Mouse (Mus musculus): ENCODE results near the gene Btbd9. TPM values are rescaled to one million over a fixed set of nuclear protein-coding genes. Genes with fewer than 3 reads are reported as not detected.

Btbd9 gene
- total and polyA plus RNA-seq, 2 experiments: 12.7 to 12.8 TPM

DNA sequence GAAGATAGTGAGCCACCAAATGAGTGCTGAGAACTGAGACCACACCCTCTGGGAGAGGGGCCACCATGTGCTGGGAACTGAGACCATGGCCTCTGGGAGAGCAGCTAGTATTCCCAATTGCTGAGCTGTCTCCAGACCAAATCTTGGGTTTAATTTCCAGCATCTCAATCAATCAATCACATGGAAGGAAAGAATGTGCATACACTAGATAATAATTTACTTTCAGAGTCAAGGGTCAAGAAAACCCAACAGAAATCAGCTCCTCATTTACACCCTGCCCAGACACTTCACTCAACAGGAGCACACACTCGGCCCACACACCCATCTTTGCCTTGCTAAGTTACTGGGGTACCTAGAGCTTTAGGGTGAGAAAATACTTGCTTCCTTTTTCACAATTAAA lies 220.9 kb downstream of the Btbd9 start:
- WGBS: 50% methylated on average over 1 of the region's 1 CpGs

DNA sequence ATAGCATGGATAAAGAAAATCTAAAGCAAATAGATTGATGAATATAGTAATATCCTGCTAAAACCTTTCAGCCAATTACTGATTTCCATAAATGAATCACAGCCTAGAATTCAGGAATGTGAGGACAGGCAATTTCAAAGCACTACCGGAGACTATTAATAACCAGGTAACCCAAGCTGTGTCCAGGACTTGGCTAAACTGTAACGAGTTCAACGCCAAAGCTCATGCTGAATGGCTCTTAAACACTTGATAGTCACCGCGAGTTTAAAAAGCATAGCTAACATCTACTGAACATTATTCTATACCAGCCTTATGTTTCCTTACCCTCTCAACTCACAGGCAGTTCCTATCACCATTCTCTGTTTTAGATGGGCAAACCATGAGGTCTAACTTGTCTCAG lies 221.9 kb downstream of the Btbd9 start:
- no peak for DNase-seq (ENCODE audit: extremely low read depth, low read depth, low spot score)
- TF ChIP-seq POLR2A (IDR thresholded peaks at IDR 0.05; ENCODE audit: extremely low read depth, insufficient read depth, low read length) (no peak), CTCF (IDR thresholded peaks at IDR 0.05; ENCODE audit: low read depth, low read length) (no peak)
- H3K27ac ChIP-seq (replicated peaks; ENCODE audit: insufficient read depth, low read depth, low read length): no peak overlapping the region
- H3K9ac ChIP-seq (ENCODE audit: low read depth, low read length): no peak overlapping the region
- no peaks in the 10 kb centered on the region; the same call in 1 of the 2 replicates for H3K79me2 ChIP-seq (ENCODE audit: control insufficient read depth, insufficient read depth, low read length)
- H3K4me1 ChIP-seq (ENCODE audit: control insufficient read depth, insufficient read depth, low read length): 0 out of 2 replicates have a peak, but pooled peaks cover 1% of the 10 kb centered on the region
- whole genome bisulfite sequencing: 94% methylated on average over 5 of the region's 5 CpGs
- no peak overlapping the region for H3K4me3 ChIP-seq (ENCODE audit: insufficient read depth, low read depth, low read length)
- H3K36me3 ChIP-seq (ENCODE audit: control insufficient read depth, insufficient read depth, low read length): no peaks in the 10 kb centered on the region
- no peaks in the 10 kb centered on the region for H3K27me3 ChIP-seq (ENCODE audit: control insufficient read depth, insufficient read depth, low read length)

More for the DNA sequence above, 220.9 kb downstream of the Btbd9 start:
- Histone ChIP-seq H3K27ac (replicated peaks; ENCODE audit: insufficient read depth, low read depth, low read length) (no peak overlapping the region), H3K79me2 (ENCODE audit: control insufficient read depth, insufficient read depth, low read length) (no peaks in the 10 kb centered on the region; the same call in 1 of the 2 replicates), H3K4me3 (ENCODE audit: insufficient read depth, low read depth, low read length) (no peak overlapping the region), H3K27me3 (ENCODE audit: control insufficient read depth, insufficient read depth, low read length) (no peaks in the 10 kb centered on the region), H3K4me1 (ENCODE audit: control insufficient read depth, insufficient read depth, low read length) (peaks cover 5% of the 10 kb centered on the region), H3K9ac (ENCODE audit: low read depth, low read length) (no peak overlapping the region), H3K36me3 (ENCODE audit: control insufficient read depth, insufficient read depth, low read length) (no peaks in the 10 kb centered on the region)
- DNase-seq (ENCODE audit: extremely low read depth, low read depth, low spot score): peak; percentile 19
- TF ChIP-seq CTCF (IDR thresholded peaks at IDR 0.05; ENCODE audit: low read depth, low read length) (no peak), POLR2A (IDR thresholded peaks at IDR 0.05; ENCODE audit: extremely low read depth, insufficient read depth, low read length) (no peak)

DNA sequence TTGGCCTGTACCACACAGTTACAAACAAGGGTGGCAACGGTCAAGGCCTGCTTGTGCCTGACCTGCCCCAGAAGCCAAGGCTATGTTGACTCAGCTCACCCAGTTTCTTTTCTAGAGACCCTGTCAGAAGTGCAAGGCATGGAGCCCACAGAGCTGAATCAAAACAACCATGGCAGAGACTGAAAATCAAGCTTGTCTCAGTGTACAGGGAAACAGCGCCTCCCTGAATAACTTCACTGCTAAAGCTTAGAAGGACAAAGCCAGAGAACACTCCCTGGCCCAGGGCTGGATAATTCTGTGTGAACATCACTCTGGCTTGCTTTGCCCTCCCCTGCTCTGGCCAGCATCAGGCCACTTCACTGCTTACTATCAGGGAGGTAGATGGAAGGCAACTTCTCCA lies 228.3 kb downstream of the Btbd9 start:
- 0 out of 2 replicates have a peak, but pooled peaks cover 3% of the 10 kb centered on the region for H3K4me1 ChIP-seq (ENCODE audit: control insufficient read depth, insufficient read depth, low read length)
- no peak overlapping the region for H3K4me3 ChIP-seq (ENCODE audit: insufficient read depth, low read depth, low read length)
- WGBS: 66% methylated on average over 2 of the region's 2 CpGs
- H3K9ac ChIP-seq (ENCODE audit: low read depth, low read length): no peak overlapping the region
- no peak overlapping the region for H3K27ac ChIP-seq (replicated peaks; ENCODE audit: insufficient read depth, low read depth, low read length)
- TF ChIP-seq POLR2A (IDR thresholded peaks at IDR 0.05; ENCODE audit: extremely low read depth, insufficient read depth, low read length) (no peak), CTCF (IDR thresholded peaks at IDR 0.05; ENCODE audit: low read depth, low read length) (no peak)
- no peak for DNase-seq (ENCODE audit: extremely low read depth, low read depth, low spot score)
- H3K79me2 ChIP-seq (ENCODE audit: control insufficient read depth, insufficient read depth, low read length): no peaks in the 10 kb centered on the region
- H3K36me3 ChIP-seq (ENCODE audit: control insufficient read depth, insufficient read depth, low read length): no peaks in the 10 kb centered on the region
- H3K27me3 ChIP-seq (ENCODE audit: control insufficient read depth, insufficient read depth, low read length): no peaks in the 10 kb centered on the region

DNA sequence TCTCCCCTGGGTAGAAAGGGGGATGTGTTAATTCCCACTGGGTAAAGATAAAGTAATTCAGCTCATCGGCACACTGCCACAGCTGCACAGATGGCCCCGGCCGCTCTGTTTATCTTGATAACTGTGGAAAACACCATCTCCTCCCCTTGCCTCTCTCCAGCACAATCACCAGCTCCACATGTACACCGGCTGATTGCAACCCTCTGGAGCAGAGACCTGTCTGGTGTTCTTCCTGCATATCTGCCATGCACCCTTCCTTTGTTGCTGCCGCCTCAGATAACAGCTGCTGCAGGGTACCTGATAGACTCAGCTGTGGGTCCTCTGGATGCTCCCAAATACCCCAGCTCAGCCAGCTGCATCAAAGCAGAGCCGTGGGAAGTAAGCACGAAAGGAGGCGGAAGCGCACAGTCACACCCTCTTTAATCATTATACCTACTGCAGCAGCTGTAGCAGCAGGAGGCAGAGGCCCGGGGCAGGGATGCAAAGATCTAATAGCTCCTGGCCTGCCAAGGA lies 229.1 kb downstream of the Btbd9 start:
- 43% methylated on average over 10 of the region's 10 CpGs for whole genome bisulfite sequencing
- H3K9ac ChIP-seq (ENCODE audit: low read depth, low read length): no peak overlapping the region
- no peak for DNase-seq (ENCODE audit: extremely low read depth, low read depth, low spot score)
- no peak overlapping the region for H3K4me3 ChIP-seq (ENCODE audit: insufficient read depth, low read depth, low read length)
- TF ChIP-seq CTCF (IDR thresholded peaks at IDR 0.05; ENCODE audit: low read depth, low read length) (no peak), POLR2A (IDR thresholded peaks at IDR 0.05; ENCODE audit: extremely low read depth, insufficient read depth, low read length) (no peak)
- H3K27me3 ChIP-seq (ENCODE audit: control insufficient read depth, insufficient read depth, low read length): no peaks in the 10 kb centered on the region
- H3K4me1 ChIP-seq (ENCODE audit: control insufficient read depth, insufficient read depth, low read length): 0 out of 2 replicates have a peak, but pooled peaks cover 3% of the 10 kb centered on the region
- no peaks in the 10 kb centered on the region for H3K36me3 ChIP-seq (ENCODE audit: control insufficient read depth, insufficient read depth, low read length)
- H3K79me2 ChIP-seq (ENCODE audit: control insufficient read depth, insufficient read depth, low read length): no peaks in the 10 kb centered on the region
- H3K27ac ChIP-seq (replicated peaks; ENCODE audit: insufficient read depth, low read depth, low read length): no peak overlapping the region

DNA sequence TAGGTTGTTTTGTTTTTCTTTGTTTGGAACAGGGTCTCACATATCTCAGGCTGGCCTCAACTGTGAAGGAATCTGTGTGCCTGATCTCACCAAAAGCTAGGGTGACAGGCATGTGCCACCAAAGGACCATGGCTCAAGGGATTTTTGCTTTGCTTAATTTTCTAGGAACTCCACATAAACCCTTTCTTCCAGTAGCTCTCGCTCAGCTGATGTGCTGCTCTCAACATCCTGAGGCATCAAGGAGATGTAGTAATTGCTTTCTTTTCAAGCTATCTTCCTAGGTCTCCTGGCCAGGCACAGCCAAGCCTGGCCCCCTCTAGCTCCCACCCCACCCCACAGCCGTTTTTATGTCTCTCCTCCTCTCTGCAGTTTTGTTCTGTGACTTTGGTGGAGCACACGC lies 231.3 kb downstream of the Btbd9 start:
- no peaks in the 10 kb centered on the region for H3K27me3 ChIP-seq (ENCODE audit: control insufficient read depth, insufficient read depth, low read length)
- H3K79me2 ChIP-seq (ENCODE audit: control insufficient read depth, insufficient read depth, low read length): no peaks in the 10 kb centered on the region
- no peak for DNase-seq (ENCODE audit: extremely low read depth, low read depth, low spot score)
- no peak overlapping the region for H3K4me3 ChIP-seq (ENCODE audit: insufficient read depth, low read depth, low read length)
- H3K27ac ChIP-seq (replicated peaks; ENCODE audit: insufficient read depth, low read depth, low read length): no peak overlapping the region
- WGBS: 86% methylated on average over 3 of the region's 3 CpGs
- TF ChIP-seq CTCF (IDR thresholded peaks at IDR 0.05; ENCODE audit: low read depth, low read length) (no peak), POLR2A (IDR thresholded peaks at IDR 0.05; ENCODE audit: extremely low read depth, insufficient read depth, low read length) (no peak)
- no peaks in the 10 kb centered on the region for H3K36me3 ChIP-seq (ENCODE audit: control insufficient read depth, insufficient read depth, low read length)
- H3K4me1 ChIP-seq (ENCODE audit: control insufficient read depth, insufficient read depth, low read length): peaks cover 5% of the 10 kb centered on the region; the same call in 1 of the 2 replicates
- no peak overlapping the region for H3K9ac ChIP-seq (ENCODE audit: low read depth, low read length)

DNA sequence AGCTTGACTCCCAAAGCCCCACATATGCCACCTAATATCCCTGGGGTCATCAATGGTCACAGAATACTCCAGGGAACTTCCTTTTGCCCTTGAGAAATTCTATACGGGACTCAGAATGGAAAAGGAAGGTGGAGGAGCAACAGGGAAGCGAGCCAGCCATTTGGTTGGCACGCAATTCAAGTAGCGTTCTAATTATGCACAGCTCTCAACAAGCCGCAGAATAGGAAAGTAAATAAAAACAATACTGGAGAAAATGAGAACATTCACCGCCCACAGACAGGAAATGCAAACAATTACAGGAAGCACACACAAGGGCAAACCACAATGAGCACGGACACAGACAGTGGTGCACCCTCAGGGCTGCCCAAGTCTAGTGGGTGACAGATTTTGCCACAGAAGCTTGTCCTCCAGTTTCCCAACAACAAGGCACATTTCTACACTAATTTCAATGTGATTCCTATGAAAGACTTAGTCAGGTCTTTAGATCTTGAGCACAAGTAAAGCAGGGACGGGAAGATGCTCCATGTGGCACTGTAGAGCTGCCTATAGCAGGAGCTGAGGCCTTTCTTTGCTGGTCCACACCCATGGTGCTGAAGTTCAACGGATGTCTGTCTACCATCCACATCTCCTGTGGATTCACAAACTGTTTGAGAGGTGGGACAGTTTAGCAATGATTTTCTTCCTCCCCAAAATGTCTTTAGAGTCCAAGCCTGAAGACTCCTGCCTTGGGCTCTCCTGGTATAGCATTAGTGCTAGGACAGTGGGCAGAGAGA lies 232.4 kb downstream of the Btbd9 start:
- Histone ChIP-seq H3K27ac (replicated peaks; ENCODE audit: insufficient read depth, low read depth, low read length) (no peak overlapping the region), H3K79me2 (ENCODE audit: control insufficient read depth, insufficient read depth, low read length) (no peaks in the 10 kb centered on the region), H3K27me3 (ENCODE audit: control insufficient read depth, insufficient read depth, low read length) (no peaks in the 10 kb centered on the region), H3K36me3 (ENCODE audit: control insufficient read depth, insufficient read depth, low read length) (no peaks in the 10 kb centered on the region), H3K4me1 (ENCODE audit: control insufficient read depth, insufficient read depth, low read length) (peaks cover 5% of the 10 kb centered on the region; the same call in 1 of the 2 replicates), H3K4me3 (ENCODE audit: insufficient read depth, low read depth, low read length) (no peak overlapping the region), H3K9ac (ENCODE audit: low read depth, low read length) (no peak overlapping the region)
- WGBS: 75% methylated on average over 9 of the region's 9 CpGs
- DNase-seq (ENCODE audit: extremely low read depth, low read depth, low spot score): no peak
- no peak for TF ChIP-seq CTCF (IDR thresholded peaks at IDR 0.05; ENCODE audit: low read depth, low read length)
- TF ChIP-seq POLR2A (IDR thresholded peaks at IDR 0.05; ENCODE audit: extremely low read depth, insufficient read depth, low read length): no peak
